Mouse (Mus musculus) olfactory bulb, adult 2 months (tissue): ENCODE measurements around the gene Skida1.

Source experiments
- CTCF ChIP-seq: fragments of 200-500 bp; IDR thresholded peaks from 2 replicates; pipeline ENCODE4 v1.5.1; 2012; ENCODE audit warnings: low read depth, mild to moderate bottlenecking, low read length, moderate library complexity; ENCODE audit not compliant: insufficient read depth
- POLR2A ChIP-seq: fragments of 200-500 bp; IDR thresholded peaks from 2 replicates; pipeline ENCODE4 v1.6.1; 2012; ENCODE audit warnings: mild to moderate bottlenecking, low read depth, low read length, moderate library complexity; ENCODE audit not compliant: insufficient read depth

- no peak for TF ChIP-seq POLR2A
- no peak for TF ChIP-seq CTCF
Observed at GRCm38 (mm10) chr2:18060396-18060795, 11.5 kb upstream of the Skida1 start.
